Mouse (Mus musculus) hindbrain, embryonic 14.5 days (tissue): ENCODE data around the gene Pspc1. TPM values are rescaled to one million over a fixed set of nuclear protein-coding genes. Genes with fewer than 3 reads are reported as not detected.

Experiments used
- ATAC-seq: fragments of 200-750 bp; cut with Nextera tagmentation; 2 replicates; pipeline ENCODE4 v1.8.0; 2017; ENCODE audit warnings: moderate number of reproducible peaks, mild to moderate bottlenecking, moderate TSS enrichment, moderate library complexity; ENCODE audit not compliant: low FRiP score
- DNase-seq: peaks from one replicate; pipeline ENCODE4 v3.0.0-alpha.2; 2015; ENCODE audit warnings: low spot score
- H3K27ac ChIP-seq: fragments of 300-500 bp; sonication (generic); 2 replicates; pipeline ENCODE4 v1.5.1; 2014; ENCODE audit warnings: mild to moderate bottlenecking, moderate library complexity
- H3K27me3 ChIP-seq: fragments of 300-500 bp; sonication (generic); 2 replicates; pipeline ENCODE4 v1.6.1; 2014; ENCODE audit warnings: mild to moderate bottlenecking, low read length, mixed read lengths; ENCODE audit not compliant: control insufficient read depth, insufficient read depth
- H3K36me3 ChIP-seq: fragments of 300-500 bp; sonication (generic); replicated peaks from 2 replicates; pipeline ENCODE4 v1.6.1; 2014; ENCODE audit not compliant: control insufficient read depth, insufficient read depth
- H3K4me1 ChIP-seq: fragments of 300-500 bp; sonication (generic); replicated peaks from 2 replicates; pipeline ENCODE4 v1.6.1; 2014; ENCODE audit warnings: antibody characterized with exemption, low read length, mixed read lengths; ENCODE audit not compliant: control insufficient read depth, insufficient read depth
- H3K4me2 ChIP-seq: fragments of 300-500 bp; sonication (generic); replicated peaks from 2 replicates; pipeline ENCODE4 v1.6.1; 2014; ENCODE audit warnings: mild to moderate bottlenecking, moderate library complexity
- H3K4me3 ChIP-seq: fragments of 300-500 bp; sonication (generic); replicated peaks from 2 replicates; pipeline ENCODE4 v1.5.1; 2014; ENCODE audit warnings: mild to moderate bottlenecking, low read length
- H3K9ac ChIP-seq: fragments of 300-500 bp; sonication (generic); 2 replicates; pipeline ENCODE4 v1.6.1; 2014
- H3K9me3 ChIP-seq: fragments of 300-500 bp; sonication (generic); 2 replicates; pipeline ENCODE4 v1.6.1; 2016; ENCODE audit warnings: low read length; ENCODE audit not compliant: control insufficient read depth
- WGBS: fragments of 180-500 bp; shearing (Covaris S2); extraction: QIAGEN DNeasy Blood & Tissue Kit; methylation state at CpG from one replicate; pipeline ENCODE4 v1.1.7; 2014; 5-methylcytosine and 5-hydroxymethylcytosine counted together
- polyA plus RNA-seq: library from polyadenylated mRNA; unstranded; fragments of >200 nt; fragmentation: Nextera tagmentation; extraction: Ambion mirVana; gene quantifications from 2 replicates; pipeline ENCODE4 v1.2.1, GENCODE M21; 2014

Gene Pspc1
- polyA plus RNA-seq, 1 experiment from 2014 or later = 46.3 TPM

DNA sequence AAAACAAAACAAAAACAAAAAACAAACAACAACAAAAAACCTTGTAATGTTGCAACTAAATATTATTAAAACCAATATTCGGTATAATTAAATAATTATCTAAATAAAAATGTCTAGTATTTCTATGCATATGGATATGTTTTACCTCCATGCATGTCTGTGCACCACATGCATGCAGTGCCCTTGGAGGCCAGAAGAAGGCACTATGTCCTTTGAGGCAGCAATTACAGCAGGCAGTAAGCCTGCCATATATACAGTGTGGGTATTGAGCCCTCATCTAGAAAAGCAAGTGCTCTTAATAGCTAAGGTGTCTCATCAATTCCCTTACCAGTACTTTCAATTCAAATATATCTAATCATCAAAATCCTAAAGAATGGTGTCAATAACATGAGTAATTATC, 37.9 kb downstream of the Pspc1 start:
- no peak for ATAC-seq
- DNase-seq = no peak
- no peak overlapping the region for H3K27ac ChIP-seq
- no peak overlapping the region for H3K4me2 ChIP-seq
- H3K4me3 ChIP-seq = no peak overlapping the region
- H3K27me3 ChIP-seq = no peaks in the 10 kb centered on the region
- peaks cover 23% of the 10 kb centered on the region; the same call in 1 of the 2 replicates for H3K36me3 ChIP-seq
- 98% methylated on average over 1 of the region's 1 CpGs for WGBS
- no peaks in the 10 kb centered on the region for H3K4me1 ChIP-seq
- no peak overlapping the region for H3K9ac ChIP-seq
- H3K9me3 ChIP-seq = no peaks in the 10 kb centered on the region

DNA sequence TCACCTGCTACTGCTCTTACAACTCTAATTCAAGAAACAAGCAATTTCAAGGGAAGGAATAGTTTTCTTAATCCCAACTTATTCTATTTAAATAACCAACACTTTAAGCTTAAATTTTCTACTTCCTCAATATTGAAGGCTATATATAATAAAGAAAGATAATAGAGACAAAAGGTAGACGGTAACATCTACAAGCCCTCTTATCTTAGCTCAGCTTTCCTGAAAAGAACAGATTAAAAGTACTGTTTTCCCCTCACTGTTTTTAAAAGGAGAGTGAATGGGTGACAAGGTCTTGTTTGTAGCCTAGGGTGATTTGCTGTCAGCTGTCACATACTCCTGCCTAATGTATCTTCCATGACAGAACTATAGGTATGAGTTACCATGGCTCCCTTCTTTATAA, 51.6 kb downstream of the Pspc1 start:
- H3K36me3 ChIP-seq = peaks cover 7% of the 10 kb centered on the region; the same call in 1 of the 2 replicates
- no peak overlapping the region for H3K4me2 ChIP-seq
- H3K9me3 ChIP-seq = no peaks in the 10 kb centered on the region
- no peaks in the 10 kb centered on the region for H3K27me3 ChIP-seq
- DNase-seq (no peak), ATAC-seq (no peak)
- WGBS = 90% methylated on average over 1 of the region's 1 CpGs
- H3K9ac ChIP-seq = no peak overlapping the region
- no peak overlapping the region for H3K27ac ChIP-seq
- H3K4me1 ChIP-seq = no peaks in the 10 kb centered on the region
- no peak overlapping the region for H3K4me3 ChIP-seq

DNA sequence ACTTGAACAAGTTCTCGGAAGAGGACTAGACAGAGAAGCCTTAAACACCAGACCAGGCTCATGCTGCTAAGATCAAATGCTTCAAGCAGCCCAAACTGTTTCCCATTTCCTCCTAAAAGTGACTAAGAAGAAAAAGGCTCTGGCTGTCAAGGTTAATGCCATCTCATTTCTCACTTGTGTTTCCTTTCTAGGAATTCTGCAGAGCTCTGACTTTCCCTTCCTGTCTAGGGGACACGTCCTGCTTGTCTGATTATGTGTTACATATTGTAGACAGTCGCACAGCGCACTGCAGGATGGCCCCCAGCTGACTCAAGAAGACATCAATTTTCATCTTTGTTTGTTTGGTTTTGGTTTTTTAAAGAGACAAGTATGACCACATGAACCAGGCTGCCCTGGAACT, 72.4 kb downstream of the Pspc1 start:
- Histone ChIP-seq H3K27me3 (no peaks in the 10 kb centered on the region), H3K36me3 (peaks cover 6% of the 10 kb centered on the region; the same call in 1 of the 2 replicates), H3K9ac (no peak overlapping the region), H3K27ac (no peak overlapping the region), H3K4me2 (no peak overlapping the region), H3K4me3 (no peak overlapping the region), H3K9me3 (no peaks in the 10 kb centered on the region), H3K4me1 (no peaks in the 10 kb centered on the region)
- WGBS = 83% methylated on average over 4 of the region's 4 CpGs
- DNase-seq (no peak), ATAC-seq (no peak)

DNA sequence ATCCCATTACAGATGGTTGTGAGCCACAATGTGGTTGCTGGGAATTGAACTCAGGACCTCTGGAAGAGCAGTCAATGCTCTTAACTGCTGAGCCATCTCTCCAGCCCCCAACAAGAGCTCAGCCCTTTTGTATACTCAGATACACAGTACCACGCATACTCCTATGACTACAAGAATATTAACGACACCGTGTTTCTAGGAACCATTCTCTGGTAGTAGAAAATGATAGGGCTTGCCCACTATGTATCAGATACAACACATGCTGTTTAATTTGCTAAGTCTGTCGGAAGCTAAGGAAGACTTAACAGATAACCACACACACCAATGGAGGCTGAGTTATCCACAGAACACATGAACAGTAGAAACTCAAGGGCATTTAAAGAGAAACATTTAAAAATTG, 75.5 kb downstream of the Pspc1 start:
- no peak overlapping the region for H3K9ac ChIP-seq
- no peak for ATAC-seq
- H3K4me3 ChIP-seq = no peak overlapping the region
- WGBS = 97% methylated on average over 4 of the region's 4 CpGs
- no peak for DNase-seq
- H3K27ac ChIP-seq = no peak overlapping the region
- H3K4me1 ChIP-seq = no peaks in the 10 kb centered on the region
- H3K36me3 ChIP-seq = peaks cover 30% of the 10 kb centered on the region
- no peaks in the 10 kb centered on the region for H3K9me3 ChIP-seq
- H3K27me3 ChIP-seq = no peaks in the 10 kb centered on the region
- no peak overlapping the region for H3K4me2 ChIP-seq

DNA sequence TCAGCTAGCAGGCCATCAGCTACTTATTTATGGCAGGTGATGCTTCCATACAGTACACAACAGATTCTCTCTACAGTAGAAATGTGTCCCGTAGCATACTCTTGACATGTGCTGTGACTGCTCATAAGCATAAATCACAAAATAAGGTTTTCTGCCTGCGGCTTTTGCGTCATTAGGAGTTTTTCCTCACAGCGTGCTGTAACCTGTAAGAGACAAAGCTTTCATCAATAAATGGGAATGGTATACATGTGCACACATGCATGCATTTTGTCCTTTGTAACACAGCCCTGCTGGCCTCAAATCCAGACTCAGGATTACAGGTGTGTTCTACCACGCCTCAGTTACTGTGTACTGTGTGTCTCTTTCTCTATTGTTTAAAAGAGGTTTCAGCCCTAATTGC, 80.3 kb downstream of the Pspc1 start:
- ATAC-seq (no peak), DNase-seq (no peak)
- no peaks in the 10 kb centered on the region for H3K27me3 ChIP-seq
- WGBS = 95% methylated on average over 5 of the region's 5 CpGs
- peaks cover 78% of the 10 kb centered on the region for H3K36me3 ChIP-seq
- no peak overlapping the region for H3K4me3 ChIP-seq
- H3K9ac ChIP-seq = no peak overlapping the region
- H3K9me3 ChIP-seq = no peaks in the 10 kb centered on the region
- H3K4me2 ChIP-seq = no peak overlapping the region
- no peak overlapping the region for H3K27ac ChIP-seq
- H3K4me1 ChIP-seq = no peaks in the 10 kb centered on the region

DNA sequence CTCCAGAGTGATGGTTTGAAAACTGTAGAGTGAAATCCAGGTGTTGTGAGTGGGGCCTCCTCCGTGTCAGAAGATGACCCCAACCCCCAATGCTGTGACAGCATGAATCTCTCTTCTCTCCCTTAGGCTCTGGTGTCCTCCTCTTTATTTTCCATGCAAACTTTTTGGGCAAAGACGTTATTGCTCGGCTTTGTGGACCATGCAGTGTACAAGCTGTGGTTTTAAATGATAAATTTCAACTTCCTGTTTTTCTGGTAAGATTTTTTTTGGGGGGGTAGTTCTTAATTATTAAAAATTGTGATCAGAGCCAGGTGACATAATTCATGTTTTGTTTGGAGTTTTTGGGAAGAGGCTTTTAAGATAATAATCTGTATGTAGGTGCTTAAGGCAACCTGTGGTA, 82.6 kb downstream of the Pspc1 start:
- Histone ChIP-seq H3K36me3 (peaks cover 98% of the 10 kb centered on the region), H3K4me2 (no peak overlapping the region), H3K4me1 (no peaks in the 10 kb centered on the region), H3K9ac (no peak overlapping the region), H3K27ac (no peak overlapping the region), H3K4me3 (no peak overlapping the region), H3K27me3 (no peaks in the 10 kb centered on the region), H3K9me3 (no peaks in the 10 kb centered on the region)
- no peak for DNase-seq
- ATAC-seq = no peak
- WGBS = 81% methylated on average over 3 of the region's 3 CpGs

DNA sequence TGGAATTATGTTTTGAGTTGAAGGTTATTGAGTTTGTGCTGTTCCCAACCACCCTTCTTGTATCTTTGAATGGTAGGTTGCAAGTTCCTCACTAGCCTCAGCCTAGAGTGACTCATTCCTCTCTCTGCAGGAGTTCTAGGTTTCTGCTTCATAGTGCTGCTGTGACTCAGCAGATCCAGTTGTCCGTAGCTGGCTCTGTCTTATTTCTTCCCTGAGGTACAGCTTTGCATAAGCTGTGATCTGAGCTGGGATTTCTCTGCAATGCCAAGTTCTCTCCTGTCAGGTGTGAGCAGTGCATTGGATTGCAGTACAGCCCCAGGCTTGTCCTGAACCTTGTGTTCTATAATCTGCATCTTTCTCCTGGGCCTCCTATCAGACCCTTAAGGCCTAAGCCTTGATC, 88.3 kb downstream of the Pspc1 start:
- no peaks in the 10 kb centered on the region for H3K4me1 ChIP-seq
- no peak overlapping the region for H3K4me3 ChIP-seq
- no peak overlapping the region for H3K27ac ChIP-seq
- WGBS = 86% methylated on average over 1 of the region's 1 CpGs
- no peak for DNase-seq
- H3K4me2 ChIP-seq = no peak overlapping the region
- no peaks in the 10 kb centered on the region for H3K27me3 ChIP-seq
- ATAC-seq = no peak
- peaks cover 98% of the 10 kb centered on the region for H3K36me3 ChIP-seq
- H3K9ac ChIP-seq = no peak overlapping the region
- no peaks in the 10 kb centered on the region for H3K9me3 ChIP-seq

DNA sequence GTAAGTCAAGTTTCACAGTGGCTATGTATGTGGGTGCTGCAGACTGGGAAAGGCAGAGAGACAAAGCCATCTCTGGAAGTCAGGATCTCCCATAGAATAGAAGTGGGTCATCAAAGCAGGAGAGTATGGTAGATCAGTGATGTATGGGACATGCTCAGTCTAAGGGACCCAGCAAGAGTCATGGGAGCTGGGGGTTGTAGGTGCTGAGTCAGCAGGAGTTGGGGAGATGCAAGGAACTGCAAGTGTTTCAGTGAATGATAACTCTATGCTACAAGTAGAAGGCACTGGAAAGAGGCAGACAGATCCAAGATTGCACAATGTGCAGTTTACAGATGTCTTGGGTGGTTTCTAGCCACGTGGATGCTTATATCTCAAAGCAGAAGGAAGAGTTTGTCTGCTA, 89.0 kb downstream of the Pspc1 start:
- no peak overlapping the region for H3K4me3 ChIP-seq

DNA sequence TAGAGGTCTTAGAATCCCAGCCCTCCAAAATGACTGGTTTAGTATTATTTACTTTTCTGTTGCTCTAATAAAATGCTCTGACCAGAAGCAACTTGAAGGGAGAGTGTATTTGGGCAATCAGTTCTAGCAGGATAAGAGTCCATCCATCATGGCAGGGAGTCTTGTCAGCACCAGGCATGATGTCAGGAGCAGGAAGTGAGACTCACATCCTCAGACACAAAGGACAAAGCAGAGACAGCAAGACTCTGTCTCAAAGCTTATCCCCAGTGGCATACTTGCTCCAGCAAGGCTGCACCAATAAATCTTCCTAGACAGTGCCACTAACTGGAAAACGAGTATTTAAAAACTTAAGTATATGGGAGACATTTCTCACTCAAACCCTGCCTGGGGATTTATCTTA, 92.7 kb downstream of the Pspc1 start:
- DNase-seq (no peak), ATAC-seq (no peak)
- Histone ChIP-seq H3K4me2 (no peak overlapping the region), H3K27ac (no peak overlapping the region), H3K4me1 (no peaks in the 10 kb centered on the region), H3K9ac (no peak overlapping the region), H3K36me3 (peaks cover 92% of the 10 kb centered on the region), H3K27me3 (no peaks in the 10 kb centered on the region), H3K4me3 (no peak overlapping the region), H3K9me3 (no peaks in the 10 kb centered on the region)
- 51% methylated on average over 1 of the region's 1 CpGs for WGBS

More for the DNA sequence above, 89.0 kb downstream of the Pspc1 start:
- Histone ChIP-seq H3K9me3 (no peaks in the 10 kb centered on the region), H3K4me1 (no peaks in the 10 kb centered on the region), H3K4me2 (no peak overlapping the region), H3K36me3 (peaks cover 98% of the 10 kb centered on the region), H3K27ac (no peak overlapping the region), H3K27me3 (no peaks in the 10 kb centered on the region), H3K9ac (no peak overlapping the region)
- 100% methylated on average over 1 of the region's 1 CpGs for WGBS
- DNase-seq = no peak
- no peak for ATAC-seq
